Mouse (Mus musculus) limb, embryonic 14.5 days (tissue): ENCODE data around the gene Hoxc4. TPM values are rescaled to one million over a fixed set of nuclear protein-coding genes. Genes with fewer than 3 reads are reported as not detected.

ENCODE experiments used
- ATAC-seq: fragments of 200-750 bp; cut with Nextera tagmentation; 2 replicates; pipeline ENCODE4 v1.8.0; 2017; ENCODE audit warnings: low read depth, moderate number of reproducible peaks, moderate TSS enrichment; ENCODE audit not compliant: low FRiP score
- DNase-seq: peaks from one replicate; pipeline ENCODE4 v3.0.0-alpha.2; 2015; ENCODE audit warnings: low spot score
- H3K27ac ChIP-seq: fragments of 300-500 bp; sonication (generic); replicated peaks from 2 replicates; pipeline ENCODE4 v1.5.1; 2014; ENCODE audit warnings: low read depth, mild to moderate bottlenecking, low read length, moderate library complexity, mixed read lengths
- H3K27me3 ChIP-seq: fragments of 300-500 bp; sonication (generic); 2 replicates; pipeline ENCODE4 v1.6.1; 2014; ENCODE audit warnings: low read length, mixed read lengths; ENCODE audit not compliant: control insufficient read depth, insufficient read depth
- H3K36me3 ChIP-seq: fragments of 300-500 bp; sonication (generic); 2 replicates; pipeline ENCODE4 v1.6.1; 2014; ENCODE audit warnings: mild to moderate bottlenecking, low read length, moderate library complexity, mixed read lengths; ENCODE audit not compliant: control insufficient read depth, insufficient read depth
- H3K4me1 ChIP-seq: fragments of 300-500 bp; sonication (generic); 2 replicates; pipeline ENCODE4 v1.6.1; 2014; ENCODE audit warnings: antibody characterized with exemption, low read length, mixed read lengths; ENCODE audit not compliant: control insufficient read depth, insufficient read depth
- H3K4me2 ChIP-seq: fragments of 300-500 bp; sonication (generic); replicated peaks from 2 replicates; pipeline ENCODE4 v1.6.1; 2014; ENCODE audit warnings: low read depth, mild to moderate bottlenecking, low read length, moderate library complexity; ENCODE audit not compliant: severe bottlenecking
- H3K4me3 ChIP-seq: fragments of 300-500 bp; sonication (generic); replicated peaks from 2 replicates; pipeline ENCODE4 v1.5.1; 2014; ENCODE audit warnings: low read length
- H3K9ac ChIP-seq: fragments of 300-500 bp; sonication (generic); 2 replicates; pipeline ENCODE4 v1.6.1; 2014; ENCODE audit warnings: mild to moderate bottlenecking, low read depth, low read length, moderate library complexity; ENCODE audit not compliant: severe bottlenecking
- H3K9me3 ChIP-seq: fragments of 300-500 bp; sonication (generic); 2 replicates; pipeline ENCODE4 v1.6.1; 2016; ENCODE audit warnings: low read length; ENCODE audit not compliant: control insufficient read depth
- POLR2A ChIP-seq: fragments of 200-500 bp; IDR thresholded peaks from 2 replicates; pipeline ENCODE4 v1.8.0; 2012; ENCODE audit warnings: inconsistent platforms, mild to moderate bottlenecking, moderate library complexity, borderline replicate concordance; ENCODE audit not compliant: insufficient read depth, insufficient read length; ENCODE audit errors: extremely low read depth
- WGBS: fragments of 180-500 bp; shearing (Covaris S2); extraction: QIAGEN DNeasy Blood & Tissue Kit; methylation state at CpG from one replicate; pipeline ENCODE4 v1.1.7; 2014; 5-methylcytosine and 5-hydroxymethylcytosine counted together
- polyA plus RNA-seq, 2 experiments: library from polyadenylated mRNA; depleted of rRNA in 1 of 2; stranded (reverse) in 1 of 2; unstranded in 1 of 2; fragments of >200 nt; fragmentation: Nextera tagmentation in 1 of 2; extraction: Ambion mirVana in 1 of 2; gene quantifications; 2 replicates each; pipeline versions ENCODE4 v1.2.1 to v1.2.3; 2012 to 2014

Hoxc4 gene
- 5.9 and 7.5 TPM in 2 replicates for polyA plus RNA-seq (2012; rRNA removed)
- polyA plus RNA-seq (2014; fragmentation: Nextera tagmentation; extraction: Ambion mirVana): 1.9 and 3.5 TPM in 2 replicates

- H3K4me3 ChIP-seq: no peak within 1 kb of the TSS
- H3K36me3 ChIP-seq: no peaks in the 10 kb centered on the region
- no peak within 1 kb of the TSS for H3K27ac ChIP-seq
- no peak for ATAC-seq
- WGBS: 16% methylated on average over 9 of the region's 9 CpGs
- no peak within 1 kb of the TSS for H3K9ac ChIP-seq
- no peak for DNase-seq
- peaks cover 99% of the 10 kb centered on the region for H3K27me3 ChIP-seq
- TF ChIP-seq POLR2A: no peak
- H3K4me1 ChIP-seq: peaks cover 10% of the 10 kb centered on the region; the same call in 1 of the 2 replicates
- no peaks in the 10 kb centered on the region for H3K9me3 ChIP-seq
- H3K4me2 ChIP-seq: no peak within 1 kb of the TSS
Measured at GRCm38 (mm10) chr15:103018636-103019035, at the start of gene Hoxc4. Gene Hoxc4 (plus strand): TSS chr15:103018934.

- WGBS: 40% methylated on average over 1 of the region's 1 CpGs
- H3K9me3 ChIP-seq: no peaks in the 10 kb centered on the region
- H3K9ac ChIP-seq: no peak overlapping the region
- TF ChIP-seq POLR2A: no peak
- no peaks in the 10 kb centered on the region; the same call in 1 of the 2 replicates for H3K4me1 ChIP-seq
- H3K27ac ChIP-seq: no peak overlapping the region
- DNase-seq (no peak), ATAC-seq (no peak)
- peak overlapping the region; percentile 17; the same call in 1 of the 2 replicates for H3K4me3 ChIP-seq
- peaks cover 94% of the 10 kb centered on the region for H3K27me3 ChIP-seq
- H3K4me2 ChIP-seq: peak overlapping the region; percentile 29; the same call in 1 of the 2 replicates
- H3K36me3 ChIP-seq: no peaks in the 10 kb centered on the region
Measured at GRCm38 (mm10) chr15:102969296-102969695, 49.4 kb upstream of the Hoxc4 start.

GRCm38 (mm10) chr15:102970740-102971139 is 48.0 kb upstream of the Hoxc4 start:
- no peak for TF ChIP-seq POLR2A
- 3% methylated on average over 12 of the region's 12 CpGs for WGBS
- no peak overlapping the region for H3K4me3 ChIP-seq
- H3K4me2 ChIP-seq: 0 out of 2 replicates have a peak overlapping the region, but pooled peaks have one; percentile 15
- no peaks in the 10 kb centered on the region for H3K36me3 ChIP-seq
- no peaks in the 10 kb centered on the region for H3K9me3 ChIP-seq
- ATAC-seq: no peak
- no peak overlapping the region for H3K27ac ChIP-seq
- peaks cover 93% of the 10 kb centered on the region for H3K27me3 ChIP-seq
- H3K4me1 ChIP-seq: no peaks in the 10 kb centered on the region
- no peak for DNase-seq
- no peak overlapping the region for H3K9ac ChIP-seq

GRCm38 (mm10) chr15:102972254-102972653 is 46.5 kb upstream of the Hoxc4 start:
- peaks cover 5% of the 10 kb centered on the region; the same call in 1 of the 2 replicates for H3K4me1 ChIP-seq
- ATAC-seq (no peak), DNase-seq (no peak)
- no peak for TF ChIP-seq POLR2A
- no peak overlapping the region for H3K27ac ChIP-seq
- peak overlapping the region; percentile 34 for H3K4me2 ChIP-seq
- no peak overlapping the region for H3K9ac ChIP-seq
- H3K36me3 ChIP-seq: no peaks in the 10 kb centered on the region
- peaks cover 91% of the 10 kb centered on the region for H3K27me3 ChIP-seq
- peak overlapping the region; percentile 25 for H3K4me3 ChIP-seq
- WGBS: 4% methylated on average over 20 of the region's 21 CpGs
- no peaks in the 10 kb centered on the region for H3K9me3 ChIP-seq

- no peaks in the 10 kb centered on the region for H3K36me3 ChIP-seq
- peak overlapping the region; percentile 25; the same call in 1 of the 2 replicates for H3K4me3 ChIP-seq
- no peak for TF ChIP-seq POLR2A
- H3K9me3 ChIP-seq: no peaks in the 10 kb centered on the region
- no peak overlapping the region for H3K27ac ChIP-seq
- H3K27me3 ChIP-seq: peaks cover 91% of the 10 kb centered on the region
- H3K4me1 ChIP-seq: peaks cover 5% of the 10 kb centered on the region; the same call in 1 of the 2 replicates
- H3K4me2 ChIP-seq: peak overlapping the region; percentile 34
- ATAC-seq (no peak), DNase-seq (no peak)
- H3K9ac ChIP-seq: no peak overlapping the region
- 5% methylated on average over 6 of the region's 6 CpGs for WGBS
Measured at GRCm38 (mm10) chr15:102972753-102973152, 46.0 kb upstream of the Hoxc4 start.
